Mouse (Mus musculus): ENCODE results near the gene E2f6.

DNA sequence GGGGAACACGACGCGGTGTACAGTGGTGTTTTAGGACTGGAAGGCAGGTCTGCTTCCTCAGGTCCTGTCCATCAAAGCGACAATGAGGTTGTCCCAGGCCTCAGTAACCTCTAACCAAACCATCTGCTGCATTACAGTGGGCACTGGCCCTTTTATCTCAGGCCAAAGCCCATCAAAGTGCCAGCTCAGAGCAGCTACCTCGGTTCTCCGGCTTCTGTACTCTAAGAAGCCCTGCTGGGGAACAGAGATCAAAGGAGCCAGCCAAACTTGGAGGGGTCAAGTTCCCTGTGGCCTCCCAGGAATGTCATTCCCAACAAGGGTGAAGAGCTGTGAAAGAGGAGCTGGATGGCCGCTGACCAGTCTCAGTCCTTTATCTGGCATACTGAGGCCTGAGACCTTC, 72.3 kb downstream of the E2f6 start:
- TF ChIP-seq CTCF (conservative IDR thresholded peaks at IDR 0.05; ENCODE audit: low read length): no peak
- no peak for TF ChIP-seq NANOG (IDR thresholded peaks at IDR 0.05; ENCODE audit: borderline replicate concordance, low read length)
